18 mouse cellular contexts compared by ENCODE assay signal in the genomic region with DNA sequence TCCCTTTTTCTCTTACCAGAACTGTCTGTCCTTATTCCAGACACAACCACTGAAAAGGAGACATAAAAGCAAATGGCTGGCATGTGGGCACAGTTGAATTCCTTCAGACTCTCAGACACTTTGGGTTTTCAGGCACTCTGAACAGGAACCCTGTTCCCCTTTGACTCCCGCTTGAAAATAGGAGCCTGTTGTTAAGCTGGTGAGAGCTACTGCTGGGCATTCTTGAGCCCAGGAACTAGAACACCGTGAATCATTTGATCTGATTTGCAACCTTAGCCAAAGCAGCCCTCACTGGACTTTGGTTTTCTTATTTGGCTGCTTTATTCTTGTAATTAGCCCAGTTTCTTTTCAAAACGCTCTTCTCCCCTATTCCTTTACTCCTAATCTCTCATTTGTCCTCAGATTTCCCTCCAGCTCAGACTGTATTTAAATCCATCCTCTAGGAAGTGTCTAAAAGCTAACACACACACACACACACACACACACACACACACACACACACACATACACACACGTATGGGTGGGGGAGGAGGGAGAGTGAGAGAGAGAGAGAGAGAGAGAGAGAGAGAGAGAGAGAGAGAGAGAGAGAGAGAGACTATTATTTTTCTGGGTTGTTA.
A peak's percentile ranks its signal among the peaks of the same experiment; 100 is the strongest.
DNase-seq lines count a peak whose midpoint lies in the region; ATAC-seq lines count a peak whose summit lies in the region.
"Had no signal": no experiment of that assay in that cellular context is flagged by ENCODE, and none has a peak within 500 bp of the region (broad histone marks: within the 10 kb centered on the region; RNA-seq: fewer than 3 reads in every experiment).

No protein-coding gene starts in this region.

- no peaks in the 10 kb centered on the region for H3K27me3 ChIP-seq in forebrain, embryonic 12.5 days
- H3K27me3 ChIP-seq: CH12.LX; midbrain, embryonic 12.5 days had no signal

- H3K4me2 ChIP-seq in forebrain, embryonic 12.5 days = no peak overlapping the region
- H3K4me2 ChIP-seq: midbrain, embryonic 12.5 days had no signal

- no peak overlapping the region for H3K9ac ChIP-seq in forebrain, embryonic 12.5 days
- H3K9ac ChIP-seq: midbrain, embryonic 12.5 days had no signal

- 15% methylated on average over 3 of the region's 4 CpGs for WGBS in forebrain, embryonic 12.5 days

- DNase-seq in embryo, embryonic 11 days = peak; percentile 16
- DNase-seq in embryo, embryonic 9.5 days (ENCODE audit: extremely low spot score) = no peak
- peak; percentile 12 for DNase-seq in right cerebral cortex, adult 18-20 months
- DNase-seq in right cerebral cortex, postnatal 4 days = no peak
- no peak for DNase-seq in gastrocnemius, postnatal 14 days
- DNase-seq in cerebellum, adult 11 months = no peak
- DNase-seq in gastrocnemius, postnatal 36 days = no peak
- DNase-seq: cerebellum, adult 11-12 months; heart, postnatal 14 days; kidney, adult 8-10 months; liver; lung, adult 2 months had no signal

- ATAC-seq in forebrain, embryonic 12.5 days (ENCODE audit: low FRiP score) = peak; percentile 51; the same call in 1 of the 2 replicates
- ATAC-seq: activated CD4-positive, CD25-positive, alpha-beta regulatory T cell, adult 4 months had no signal

- no peaks in the 10 kb centered on the region for H3K9me3 ChIP-seq in forebrain, embryonic 12.5 days
- H3K9me3 ChIP-seq: midbrain, embryonic 12.5 days had no signal

- no peak overlapping the region for H3K4me3 ChIP-seq in forebrain, embryonic 12.5 days (replicated peaks)
- H3K4me3 ChIP-seq: erythroblast, embryonic 14.5 days; midbrain, embryonic 12.5 days had no signal

- no peaks in the 10 kb centered on the region for H3K36me3 ChIP-seq in forebrain, embryonic 12.5 days (replicated peaks)
- H3K36me3 ChIP-seq: midbrain, embryonic 12.5 days had no signal

- intact Hi-C loops in gastrocnemius, postnatal 14 days (cut with DNase I; ENCODE audit: low total_unique reads) = no loop called here
- intact Hi-C loops in gastrocnemius, postnatal 36 days (cut with DNase I) = no loop called here

- peak overlapping the region; percentile 38 for H3K27ac ChIP-seq in forebrain, embryonic 12.5 days
- H3K27ac ChIP-seq: macrophage; midbrain, embryonic 12.5 days had no signal

- peaks cover 24% of the 10 kb centered on the region for H3K4me1 ChIP-seq in forebrain, embryonic 12.5 days

Comparison
In these comparisons a context has a peak if more than half of its experiments do, and no peak if none do; other contexts are left out.
1. DNase-seq: peak in embryo, embryonic 11 days (single experiment) and right cerebral cortex, adult 18-20 months (single experiment); none in embryo, embryonic 9.5 days (single experiment), right cerebral cortex, postnatal 4 days (single experiment), gastrocnemius, postnatal 14 days (single experiment), cerebellum, adult 11 months (single experiment) and gastrocnemius, postnatal 36 days (0 of 2).